In genomic region chr4:117912685-117913273, GRCm38 (mm10) we compare ENCODE assay signal across 9 mouse cellular contexts. TPM values are rescaled to one million over a fixed set of nuclear protein-coding genes. Genes with fewer than 3 reads are reported as not detected.
DNase-seq lines count a peak whose midpoint lies in the region; ATAC-seq and TF ChIP-seq lines count a peak whose summit lies in the region.
"Had no signal": no experiment of that assay in that cellular context is flagged by ENCODE, and none has a peak within 500 bp of the region (broad histone marks: within the 10 kb centered on the region; RNA-seq: fewer than 3 reads in every experiment).

No protein-coding gene starts in this region.

- POLR2A ChIA-PET in Patski (lab: Charles Lee), result interaction anchor here (0.8 to 1.2 kb wide), 3 partner anchors 15 to 171 kb away, joined by 3 to 9 read pairs (median 4); no protein-coding TSS in a partner anchor

- 69% methylated on average over 7 of the region's 7 CpGs for WGBS in heart, embryonic 11.5 days (ENCODE audit: insufficient replicate concordance)
- 59% methylated on average over 7 of the region's 7 CpGs for WGBS in forebrain, postnatal 0 days
- whole genome bisulfite sequencing in midbrain, embryonic 12.5 days, result 77% methylated on average over 7 of the region's 7 CpGs

- TF ChIP-seq CTCF in Patski (IDR thresholded peaks at IDR 0.05), result no peak
- TF ChIP-seq CTCF in forebrain, postnatal 0 days (IDR thresholded peaks at IDR 0.05; ENCODE audit: low read depth), result no peak

- H3K4me1 ChIP-seq in heart, embryonic 11.5 days (ENCODE audit: control insufficient read depth, insufficient read depth, low read length), result peaks cover 27% of the 10 kb centered on the region
- H3K4me1 ChIP-seq in forebrain, postnatal 0 days (ENCODE audit: insufficient read depth), result peaks cover 39% of the 10 kb centered on the region
- H3K4me1 ChIP-seq in midbrain, embryonic 12.5 days, result peaks cover 54% of the 10 kb centered on the region

- in situ Hi-C loops in Patski (cut with MboI; ENCODE audit: low pct_unique_long_range_greater_than_20kb), result no loop called here

- peaks cover 12% of the 10 kb centered on the region for H3K36me3 ChIP-seq in heart, embryonic 11.5 days (ENCODE audit: control insufficient read depth, insufficient read depth, low read length)
- peaks cover 16% of the 10 kb centered on the region; the same call in 1 of the 2 replicates for H3K36me3 ChIP-seq in forebrain, postnatal 0 days (ENCODE audit: insufficient read depth)
- H3K36me3 ChIP-seq in midbrain, embryonic 12.5 days, result peaks cover 28% of the 10 kb centered on the region

- H3K4me2 ChIP-seq in heart, embryonic 11.5 days, result peak overlapping the region; percentile 92; the same call in 1 of the 2 replicates
- H3K4me2 ChIP-seq in forebrain, postnatal 0 days (ENCODE audit: low read depth), result peak overlapping the region; percentile 100
- H3K4me2 ChIP-seq in midbrain, embryonic 12.5 days (replicated peaks), result peak overlapping the region; percentile 100

- H3K27ac ChIP-seq in heart, embryonic 11.5 days (ENCODE audit: low read depth, low read length), result no peak overlapping the region
- no peak overlapping the region for H3K27ac ChIP-seq in forebrain, postnatal 0 days (ENCODE audit: low read depth, low read length)
- no peak overlapping the region for H3K27ac ChIP-seq in midbrain, embryonic 12.5 days (replicated peaks)

- CTCF ChIA-PET in Patski (lab: Charles Lee), result interaction anchor here (1.0 to 1.3 kb wide), 2 partner anchors 15 to 22 kb away, joined by 3 to 4 read pairs; no protein-coding TSS in a partner anchor

- ATAC-seq in heart, embryonic 11.5 days (replicated peaks; ENCODE audit: insufficient number of reproducible peaks, low FRiP score, low TSS enrichment), result no peak
- peak; percentile 8 for ATAC-seq in Patski
- no peak for ATAC-seq in forebrain, postnatal 0 days
- no peak for ATAC-seq in midbrain, embryonic 12.5 days (ENCODE audit: low FRiP score, low read depth)

- no peaks in the 10 kb centered on the region for H3K9me3 ChIP-seq in heart, embryonic 11.5 days (replicated peaks; ENCODE audit: control insufficient read depth, low read length)
- H3K9me3 ChIP-seq in forebrain, postnatal 0 days (ENCODE audit: low read length), result no peaks in the 10 kb centered on the region
- no peaks in the 10 kb centered on the region for H3K9me3 ChIP-seq in midbrain, embryonic 12.5 days

- 0 out of 2 replicates have a peak overlapping the region, but pooled peaks have one; percentile 10 for H3K9ac ChIP-seq in heart, embryonic 11.5 days (ENCODE audit: low read depth, low read length)
- peak overlapping the region; percentile 33 for H3K9ac ChIP-seq in forebrain, postnatal 0 days
- peak overlapping the region; percentile 89 for H3K9ac ChIP-seq in midbrain, embryonic 12.5 days (replicated peaks)

- no peak for DNase-seq in heart, adult 9 months (ENCODE audit: low spot score in 2 of 2)
- DNase-seq in Patski (ENCODE audit: low read depth, low spot score), result no peak
- DNase-seq in forebrain, postnatal 0 days, result no peak
- DNase-seq in left cerebral cortex, adult 9 months (ENCODE audit: low spot score in 2 of 2), result no peak
- DNase-seq in frontal cortex, postnatal 10 days (ENCODE audit: low spot score in 2 of 2), result no peak
- no peak for DNase-seq in adrenal gland, postnatal 36 days

- no peaks in the 10 kb centered on the region for H3K27me3 ChIP-seq in heart, embryonic 11.5 days (ENCODE audit: control insufficient read depth, insufficient read depth, low read length)
- no peaks in the 10 kb centered on the region for H3K27me3 ChIP-seq in Patski
- no peaks in the 10 kb centered on the region for H3K27me3 ChIP-seq in forebrain, postnatal 0 days (ENCODE audit: insufficient read depth, low read length)
- no peaks in the 10 kb centered on the region for H3K27me3 ChIP-seq in midbrain, embryonic 12.5 days

- peak overlapping the region; percentile 60; the same call in 1 of the 2 replicates for H3K4me3 ChIP-seq in heart, embryonic 11.5 days (ENCODE audit: low read depth, low read length)
- peak overlapping the region; percentile 57; the same call in 1 of the 2 replicates for H3K4me3 ChIP-seq in forebrain, postnatal 0 days (ENCODE audit: low read depth, low read length)
- H3K4me3 ChIP-seq in midbrain, embryonic 12.5 days, result peak overlapping the region; percentile 59; the same call in 1 of the 2 replicates

RNA-seq across cellular contexts. Expression of gene Ipo13, which starts 2.0 kb away (rescaled TPM):
- 31.6 and 37.4 TPM in 2 replicates for polyA plus RNA-seq in heart, embryonic 11.5 days (2014; fragmentation: Nextera tagmentation; extraction: Ambion mirVana)
- 51.9 TPM for polyA plus RNA-seq in Patski (2021)
- 37.9 and 42.9 TPM in 2 replicates for total RNA-seq in forebrain, postnatal 0 days (2014; rRNA removed)
- 58.1 and 61.8 TPM in 2 replicates for polyA plus RNA-seq in forebrain, postnatal 0 days (2015; fragmentation: Nextera tagmentation; extraction: Ambion mirVana)
- polyA plus RNA-seq in midbrain, embryonic 12.5 days (2016; fragmentation: Nextera tagmentation; extraction: Ambion mirVana), result 66.2 and 68.9 TPM in 2 replicates
- 10 to 100 TPM; 41.1 to 45.9 TPM for total RNA-seq in adrenal gland, postnatal 36 days (2021)

RNA-seq across cellular contexts. Expression of gene Artn, which starts 16.8 kb away (rescaled TPM):
- 0.50 and 0.80 TPM in 2 replicates for polyA plus RNA-seq in heart, embryonic 11.5 days (2014; fragmentation: Nextera tagmentation; extraction: Ambion mirVana)
- polyA plus RNA-seq in Patski (2021), result not detected
- 0.62 and 1.0 TPM in 2 replicates for total RNA-seq in forebrain, postnatal 0 days (2014; rRNA removed)
- 0.42 and 0.54 TPM in 2 replicates for polyA plus RNA-seq in forebrain, postnatal 0 days (2015; fragmentation: Nextera tagmentation; extraction: Ambion mirVana)
- polyA plus RNA-seq in midbrain, embryonic 12.5 days (2016; fragmentation: Nextera tagmentation; extraction: Ambion mirVana), result 0.41 and 0.42 TPM in 2 replicates
- total RNA-seq in adrenal gland, postnatal 36 days (2021), result under 1 TPM in 1 of 2 experiments, not detected in 1; 0.72 TPM
- total RNA-seq: megakaryocyte-erythroid progenitor cell, adult 5-6 weeks had no signal

RNA-seq across cellular contexts. Expression of gene Dph2, which starts 20.9 kb away (rescaled TPM):
- 12.7 and 14.2 TPM in 2 replicates for polyA plus RNA-seq in heart, embryonic 11.5 days (2014; fragmentation: Nextera tagmentation; extraction: Ambion mirVana)
- 7.0 TPM for polyA plus RNA-seq in Patski (2021)
- total RNA-seq in forebrain, postnatal 0 days (2014; rRNA removed), result 21.6 and 22.3 TPM in 2 replicates
- polyA plus RNA-seq in forebrain, postnatal 0 days (2015; fragmentation: Nextera tagmentation; extraction: Ambion mirVana), result 16.7 and 17.4 TPM in 2 replicates
- polyA plus RNA-seq in midbrain, embryonic 12.5 days (2016; fragmentation: Nextera tagmentation; extraction: Ambion mirVana), result 23.4 and 27.3 TPM in 2 replicates
- 1 to 10 TPM; 9.2 to 9.4 TPM for total RNA-seq in adrenal gland, postnatal 36 days (2021)

RNA-seq across cellular contexts. Expression of gene Atp6v0b, which starts 25.6 kb away (rescaled TPM):
- 194 and 197 TPM in 2 replicates for polyA plus RNA-seq in heart, embryonic 11.5 days (2014; fragmentation: Nextera tagmentation; extraction: Ambion mirVana)
- 236 TPM for polyA plus RNA-seq in Patski (2021)
- 557 and 600 TPM in 2 replicates for total RNA-seq in forebrain, postnatal 0 days (2014; rRNA removed)
- polyA plus RNA-seq in forebrain, postnatal 0 days (2015; fragmentation: Nextera tagmentation; extraction: Ambion mirVana), result 599 and 626 TPM in 2 replicates
- 256 and 264 TPM in 2 replicates for polyA plus RNA-seq in midbrain, embryonic 12.5 days (2016; fragmentation: Nextera tagmentation; extraction: Ambion mirVana)
- total RNA-seq in adrenal gland, postnatal 36 days (2021), result 100 to 1,000 TPM; 215 to 216 TPM

RNA-seq across cellular contexts. Expression of gene B4galt2, which starts 29.5 kb away (rescaled TPM):
- 13.8 and 14.1 TPM in 2 replicates for polyA plus RNA-seq in heart, embryonic 11.5 days (2014; fragmentation: Nextera tagmentation; extraction: Ambion mirVana)
- polyA plus RNA-seq in Patski (2021), result 26.0 TPM
- 179 and 192 TPM in 2 replicates for total RNA-seq in forebrain, postnatal 0 days (2014; rRNA removed)
- polyA plus RNA-seq in forebrain, postnatal 0 days (2015; fragmentation: Nextera tagmentation; extraction: Ambion mirVana), result 89.0 and 90.6 TPM in 2 replicates
- polyA plus RNA-seq in midbrain, embryonic 12.5 days (2016; fragmentation: Nextera tagmentation; extraction: Ambion mirVana), result 39.7 and 44.2 TPM in 2 replicates
- total RNA-seq in adrenal gland, postnatal 36 days (2021), result 10 to 100 TPM in 1 of 2 experiments, 1 to 10 TPM in 1; 10.0 to 14.3 TPM
- total RNA-seq: megakaryocyte-erythroid progenitor cell, adult 5-6 weeks had no signal

Comparison
In these comparisons a context has a peak if more than half of its experiments do, and no peak if none do; other contexts are left out.
1. H3K9ac ChIP-seq: peak in every context shown above with its lines; median percentile 89 in midbrain, embryonic 12.5 days; 33 in forebrain, postnatal 0 days; 10 in heart, embryonic 11.5 days.